Mouse (Mus musculus) heart, embryonic 11.5 days (tissue): ENCODE results near the gene Lim2. TPM values are rescaled to one million over a fixed set of nuclear protein-coding genes. Genes with fewer than 3 reads are reported as not detected.

Experiments used
- ATAC-seq: fragments of 200-750 bp; cut with Nextera tagmentation; replicated peaks from 2 replicates; pipeline ENCODE4 v1.8.0; 2017; ENCODE audit warnings: moderate library complexity; ENCODE audit not compliant: insufficient number of reproducible peaks, low FRiP score, low TSS enrichment
- H3K27ac ChIP-seq: fragments of 300-500 bp; sonication (generic); 2 replicates; pipeline ENCODE4 v1.5.1; 2014; ENCODE audit warnings: mild to moderate bottlenecking, low read depth, low read length
- H3K27me3 ChIP-seq: fragments of 300-500 bp; sonication (generic); 2 replicates; pipeline ENCODE4 v1.6.1; 2014; ENCODE audit warnings: mild to moderate bottlenecking, low read length, mixed read lengths; ENCODE audit not compliant: control insufficient read depth, insufficient read depth
- H3K36me3 ChIP-seq: fragments of 300-500 bp; sonication (generic); 2 replicates; pipeline ENCODE4 v1.6.1; 2014; ENCODE audit warnings: mild to moderate bottlenecking, low read length, moderate library complexity, mixed read lengths; ENCODE audit not compliant: control insufficient read depth, insufficient read depth
- H3K4me1 ChIP-seq: fragments of 300-500 bp; sonication (generic); 2 replicates; pipeline ENCODE4 v1.6.1; 2014; ENCODE audit warnings: low read length; ENCODE audit not compliant: control insufficient read depth, insufficient read depth
- H3K4me2 ChIP-seq: fragments of 300-500 bp; sonication (generic); 2 replicates; pipeline ENCODE4 v1.6.1; 2014; ENCODE audit warnings: mild to moderate bottlenecking, moderate library complexity
- H3K4me3 ChIP-seq: fragments of 300-500 bp; sonication (generic); 2 replicates; pipeline ENCODE4 v1.5.1; 2014; ENCODE audit warnings: low read depth, low read length
- H3K9ac ChIP-seq: fragments of 300-500 bp; sonication (generic); 2 replicates; pipeline ENCODE4 v1.6.1; 2014; ENCODE audit warnings: mild to moderate bottlenecking, low read depth, low read length, moderate library complexity
- H3K9me3 ChIP-seq: fragments of 300-500 bp; sonication (generic); replicated peaks from 2 replicates; pipeline ENCODE4 v1.6.1; 2016; ENCODE audit warnings: low read length; ENCODE audit not compliant: control insufficient read depth
- WGBS: fragments of 180-500 bp; shearing (Covaris S2); extraction: QIAGEN DNeasy Blood & Tissue Kit; methylation state at CpG from one replicate; pipeline ENCODE4 v1.1.7; 2014; ENCODE audit not compliant: insufficient replicate concordance; 5-methylcytosine and 5-hydroxymethylcytosine counted together
- polyA plus RNA-seq: library from polyadenylated mRNA; unstranded; fragments of >200 nt; fragmentation: Nextera tagmentation; extraction: Ambion mirVana; gene quantifications from 2 replicates; pipeline ENCODE4 v1.2.1, GENCODE M21; 2014

Lim2 gene
- polyA plus RNA-seq, 1 experiment from 2014 or later = not detected

GRCm38 (mm10) chr7:43451726-43452125 lies 24.3 kb downstream of the Lim2 start:
- Histone ChIP-seq H3K9ac (no peak overlapping the region), H3K4me1 (peaks cover 13% of the 10 kb centered on the region), H3K4me3 (no peak overlapping the region), H3K27ac (no peak overlapping the region), H3K4me2 (no peak overlapping the region), H3K9me3 (no peaks in the 10 kb centered on the region), H3K36me3 (peaks cover 22% of the 10 kb centered on the region), H3K27me3 (no peaks in the 10 kb centered on the region)
- no peak for ATAC-seq
- 92% methylated on average over 11 of the region's 11 CpGs for WGBS

- H3K9me3 ChIP-seq = no peaks in the 10 kb centered on the region
- H3K4me2 ChIP-seq = no peak overlapping the region
- no peaks in the 10 kb centered on the region for H3K27me3 ChIP-seq
- H3K4me3 ChIP-seq = no peak overlapping the region
- 46% methylated on average over 4 of the region's 4 CpGs for WGBS
- H3K4me1 ChIP-seq = peaks cover 13% of the 10 kb centered on the region
- no peak for ATAC-seq
- H3K36me3 ChIP-seq = peaks cover 26% of the 10 kb centered on the region
- H3K9ac ChIP-seq = no peak overlapping the region
- H3K27ac ChIP-seq = no peak overlapping the region
Observed at GRCm38 (mm10) chr7:43452609-43453008, 25.1 kb downstream of the Lim2 start.

GRCm38 (mm10) chr7:43453599-43454355 lies 26.3 kb downstream of the Lim2 start:
- no peaks in the 10 kb centered on the region for H3K9me3 ChIP-seq
- H3K4me1 ChIP-seq = peaks cover 6% of the 10 kb centered on the region; the same call in 1 of the 2 replicates
- H3K27me3 ChIP-seq = no peaks in the 10 kb centered on the region
- no peak overlapping the region for H3K9ac ChIP-seq
- ATAC-seq = no peak
- H3K4me2 ChIP-seq = no peak overlapping the region
- no peak overlapping the region for H3K4me3 ChIP-seq
- 87% methylated on average over 14 of the region's 14 CpGs for WGBS
- H3K36me3 ChIP-seq = peaks cover 26% of the 10 kb centered on the region
- H3K27ac ChIP-seq = no peak overlapping the region

- WGBS = 81% methylated on average over 6 of the region's 6 CpGs
- no peak for ATAC-seq
- H3K4me1 ChIP-seq = peaks cover 4% of the 10 kb centered on the region; the same call in 1 of the 2 replicates
- no peaks in the 10 kb centered on the region for H3K27me3 ChIP-seq
- H3K9ac ChIP-seq = no peak overlapping the region
- no peak overlapping the region for H3K4me3 ChIP-seq
- no peak overlapping the region for H3K4me2 ChIP-seq
- no peaks in the 10 kb centered on the region for H3K9me3 ChIP-seq
- no peak overlapping the region for H3K27ac ChIP-seq
- H3K36me3 ChIP-seq = peaks cover 26% of the 10 kb centered on the region
Observed at GRCm38 (mm10) chr7:43454371-43454770, 26.9 kb downstream of the Lim2 start.

DNA sequence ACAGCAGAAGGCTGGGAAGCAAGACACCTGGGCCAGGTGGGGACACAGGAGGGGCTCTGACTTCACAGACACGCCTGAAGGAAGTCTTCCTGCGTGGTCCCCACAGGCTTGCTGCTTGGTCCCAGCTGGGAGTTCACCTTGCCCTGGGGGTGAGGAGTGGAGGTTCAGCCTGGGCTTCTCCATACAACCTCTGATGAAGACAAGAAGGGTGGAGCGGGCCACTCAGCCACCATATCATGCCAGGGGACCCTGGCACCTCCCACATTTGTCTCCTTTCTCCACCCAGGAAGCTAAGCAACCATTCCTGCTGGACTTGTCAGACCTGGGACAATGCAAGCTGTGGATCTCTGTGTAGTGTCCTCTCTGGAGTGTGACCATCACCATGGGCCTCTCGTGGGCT lies 35.4 kb downstream of the Lim2 start, which contains the start of gene Vsig10l:
Gene Vsig10l (plus strand): TSS at position 301 of the 400 bp plus-strand sequence.
- no peak within 1 kb of the TSS for H3K4me3 ChIP-seq
- no peak within 1 kb of the TSS for H3K4me2 ChIP-seq
- no peaks in the 10 kb centered on the region for H3K9me3 ChIP-seq
- H3K27me3 ChIP-seq = peaks cover 21% of the 10 kb centered on the region
- ATAC-seq = no peak
- peaks cover 5% of the 10 kb centered on the region; the same call in 1 of the 2 replicates for H3K4me1 ChIP-seq
- WGBS = 52% methylated on average over 4 of the region's 4 CpGs
- H3K36me3 ChIP-seq = no peaks in the 10 kb centered on the region
- H3K9ac ChIP-seq = no peak within 1 kb of the TSS
- H3K27ac ChIP-seq = no peak within 1 kb of the TSS

DNA sequence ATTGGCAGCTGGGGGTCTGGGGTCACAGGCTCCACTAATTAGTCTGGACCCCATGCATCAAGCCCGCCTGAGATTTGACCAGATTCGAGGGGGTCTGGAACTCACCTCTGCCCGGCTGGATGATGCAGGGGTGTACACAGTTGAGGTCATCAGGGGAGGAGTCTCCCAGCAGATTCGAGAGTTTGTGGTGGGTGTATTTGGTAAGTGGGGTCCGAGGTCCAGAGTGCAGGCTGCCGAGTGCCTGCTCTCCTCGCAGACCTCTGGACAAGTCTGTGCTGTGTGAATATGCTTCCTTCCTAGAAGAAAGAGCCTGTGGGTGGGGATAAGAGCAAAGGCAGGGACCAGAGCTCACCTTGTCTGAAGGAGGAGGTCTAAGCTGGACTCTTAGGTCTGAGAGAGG lies 36.5 kb downstream of the Lim2 start:
- H3K4me1 ChIP-seq = peaks cover 5% of the 10 kb centered on the region; the same call in 1 of the 2 replicates
- ATAC-seq = no peak

DNA sequence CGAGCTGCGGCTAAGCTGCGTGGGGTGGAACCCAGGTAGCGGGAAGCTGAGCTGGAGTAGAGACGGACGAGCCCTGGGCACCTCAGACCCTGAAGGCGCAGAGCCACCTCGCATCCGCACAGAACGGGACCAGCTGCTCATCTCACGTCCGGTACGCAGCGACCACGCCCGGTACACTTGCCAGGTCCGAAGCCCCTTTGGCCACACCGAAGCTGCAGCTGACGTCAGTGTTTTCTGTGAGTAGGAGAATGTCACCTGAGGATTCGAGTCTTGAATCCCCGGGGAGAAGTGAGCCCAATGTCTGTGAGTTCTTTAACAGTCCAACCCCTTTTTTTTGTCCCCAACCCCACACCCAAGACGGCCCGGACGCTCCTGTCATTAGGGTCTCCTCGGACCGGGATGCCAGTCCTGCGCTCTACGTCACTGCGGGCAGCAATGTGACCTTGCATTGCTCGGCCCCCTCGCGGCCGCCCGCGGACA lies 37.4 kb downstream of the Lim2 start:
- peak overlapping the region; percentile 47 for H3K4me3 ChIP-seq
- H3K27me3 ChIP-seq = peaks cover 21% of the 10 kb centered on the region
- no peak for ATAC-seq
- peak overlapping the region; percentile 82 for H3K4me2 ChIP-seq
- peaks cover 5% of the 10 kb centered on the region; the same call in 1 of the 2 replicates for H3K4me1 ChIP-seq
- WGBS = 6% methylated on average over 35 of the region's 35 CpGs
- H3K36me3 ChIP-seq = no peaks in the 10 kb centered on the region
- no peaks in the 10 kb centered on the region for H3K9me3 ChIP-seq
- peak overlapping the region; percentile 61 for H3K9ac ChIP-seq
- H3K27ac ChIP-seq = no peak overlapping the region

More for the DNA sequence above, 36.5 kb downstream of the Lim2 start:
- WGBS = 79% methylated on average over 7 of the region's 7 CpGs
- H3K27ac ChIP-seq = no peak overlapping the region
- H3K9ac ChIP-seq = no peak overlapping the region
- H3K9me3 ChIP-seq = no peaks in the 10 kb centered on the region
- no peak overlapping the region for H3K4me3 ChIP-seq
- H3K27me3 ChIP-seq = peaks cover 21% of the 10 kb centered on the region
- no peaks in the 10 kb centered on the region for H3K36me3 ChIP-seq
- H3K4me2 ChIP-seq = no peak overlapping the region

- no peaks in the 10 kb centered on the region for H3K9me3 ChIP-seq
- ATAC-seq = peak; percentile 85
- H3K9ac ChIP-seq = peak overlapping the region; percentile 61
- under 1% methylated on average over 33 of the region's 33 CpGs for WGBS
- H3K4me2 ChIP-seq = peak overlapping the region; percentile 82
- peak overlapping the region; percentile 47 for H3K4me3 ChIP-seq
- H3K36me3 ChIP-seq = no peaks in the 10 kb centered on the region
- H3K4me1 ChIP-seq = peaks cover 5% of the 10 kb centered on the region; the same call in 1 of the 2 replicates
- peaks cover 21% of the 10 kb centered on the region for H3K27me3 ChIP-seq
- H3K27ac ChIP-seq = no peak overlapping the region
Observed at GRCm38 (mm10) chr7:43465344-43466098, 38.1 kb downstream of the Lim2 start.
